Mouse (Mus musculus): Measurements from ENCODE around the gene Spns3.

Gene Spns3

DNA sequence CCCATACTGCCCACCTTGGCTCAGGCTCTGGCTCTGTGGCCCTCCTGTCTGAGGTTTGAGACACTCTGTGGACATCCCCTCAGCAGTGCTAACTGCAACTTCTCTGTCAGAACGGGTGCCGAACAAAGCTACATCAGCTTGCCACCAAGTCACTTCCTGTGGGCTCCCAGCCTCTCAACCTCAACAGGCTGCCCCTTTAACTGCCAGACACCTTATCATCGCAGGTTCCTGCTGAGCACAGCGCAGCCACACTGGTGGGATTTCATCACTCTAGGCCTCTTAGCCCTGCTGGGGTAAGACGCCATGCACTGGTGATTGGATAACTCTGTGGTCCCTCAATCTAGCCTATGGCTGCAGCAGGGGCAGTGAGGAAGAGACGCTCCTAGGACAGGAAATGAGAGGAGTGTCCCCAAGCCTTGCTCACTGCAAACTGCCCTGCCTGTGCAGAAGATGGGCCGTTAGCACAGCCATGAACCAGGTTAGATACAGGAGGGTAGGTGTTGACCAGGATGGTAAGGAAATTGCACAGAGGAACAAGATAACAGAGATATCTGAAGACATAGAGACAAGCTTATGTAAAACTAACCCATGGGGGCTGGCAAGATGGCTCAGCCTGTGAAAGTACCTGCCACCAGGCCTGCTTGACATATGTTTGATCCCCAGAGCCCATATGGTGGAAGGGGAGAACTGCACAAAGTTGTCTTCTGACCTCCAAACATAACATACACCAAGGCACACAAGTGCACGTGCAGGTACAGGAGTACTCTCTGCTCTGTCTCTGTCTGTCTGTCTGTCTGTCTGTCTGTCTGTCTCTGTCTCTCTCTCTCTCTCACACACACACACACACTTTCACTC, at the start of gene Spns3:
Gene Spns3, minus strand, starts transcription at position 373 of the 855 bp plus-strand sequence.
- no peak for DNase-seq (ENCODE audit: low spot score)

DNA sequence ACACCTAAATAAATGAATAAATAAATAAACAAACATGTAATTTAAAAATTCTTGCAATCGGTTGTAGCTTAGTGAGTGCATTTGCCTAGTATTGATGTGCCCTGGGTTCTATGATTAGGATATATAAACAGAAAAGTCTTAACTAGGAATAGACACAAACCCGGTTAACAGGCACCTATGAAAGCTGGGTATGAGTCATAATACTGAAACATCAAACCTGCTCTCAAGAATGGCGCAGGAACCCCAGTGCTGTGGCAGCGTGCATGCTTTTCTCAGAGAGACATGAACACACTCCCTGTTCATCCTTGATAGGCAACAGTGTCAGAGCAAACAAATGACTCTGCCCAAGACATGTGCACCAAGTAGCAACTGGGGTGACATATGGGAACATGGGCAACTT, 47.5 kb upstream of the Spns3 start:
- DNase-seq (ENCODE audit: low spot score), result no peak

DNA sequence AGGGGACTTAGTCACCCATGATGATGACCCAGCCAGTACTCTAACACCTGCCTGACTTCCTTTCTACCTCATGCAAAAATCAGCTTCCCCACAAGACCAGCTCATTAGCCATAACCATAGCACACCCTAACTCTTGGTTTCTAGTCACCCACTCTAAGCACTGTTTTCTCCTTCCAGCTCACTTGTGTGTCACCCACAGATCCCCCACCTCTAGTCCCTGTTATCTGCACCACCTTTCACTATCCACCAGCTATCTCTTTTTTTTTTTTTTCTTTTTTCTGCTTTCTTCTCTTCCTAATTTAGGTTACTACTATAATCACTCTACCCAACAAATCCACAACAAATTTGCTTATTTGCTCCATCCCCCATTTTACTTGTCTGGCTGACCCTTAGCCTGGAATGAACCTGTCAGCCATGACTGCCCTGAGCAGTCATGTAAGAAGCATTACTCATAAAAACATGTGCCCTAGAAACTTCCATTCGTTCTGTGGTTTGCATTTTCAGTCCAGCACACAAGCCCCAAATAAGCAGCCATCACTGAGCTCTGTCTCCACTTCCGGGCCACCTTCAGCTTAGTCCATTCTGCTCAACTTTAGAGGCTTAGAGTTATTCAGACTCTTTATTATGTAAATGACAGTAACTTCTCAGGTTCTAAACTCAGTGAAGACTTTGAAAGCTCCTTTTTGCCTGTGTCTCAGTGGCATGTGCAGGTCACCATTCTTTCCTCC, 44.9 kb upstream of the Spns3 start:
- no peak for DNase-seq (ENCODE audit: low spot score)

DNA sequence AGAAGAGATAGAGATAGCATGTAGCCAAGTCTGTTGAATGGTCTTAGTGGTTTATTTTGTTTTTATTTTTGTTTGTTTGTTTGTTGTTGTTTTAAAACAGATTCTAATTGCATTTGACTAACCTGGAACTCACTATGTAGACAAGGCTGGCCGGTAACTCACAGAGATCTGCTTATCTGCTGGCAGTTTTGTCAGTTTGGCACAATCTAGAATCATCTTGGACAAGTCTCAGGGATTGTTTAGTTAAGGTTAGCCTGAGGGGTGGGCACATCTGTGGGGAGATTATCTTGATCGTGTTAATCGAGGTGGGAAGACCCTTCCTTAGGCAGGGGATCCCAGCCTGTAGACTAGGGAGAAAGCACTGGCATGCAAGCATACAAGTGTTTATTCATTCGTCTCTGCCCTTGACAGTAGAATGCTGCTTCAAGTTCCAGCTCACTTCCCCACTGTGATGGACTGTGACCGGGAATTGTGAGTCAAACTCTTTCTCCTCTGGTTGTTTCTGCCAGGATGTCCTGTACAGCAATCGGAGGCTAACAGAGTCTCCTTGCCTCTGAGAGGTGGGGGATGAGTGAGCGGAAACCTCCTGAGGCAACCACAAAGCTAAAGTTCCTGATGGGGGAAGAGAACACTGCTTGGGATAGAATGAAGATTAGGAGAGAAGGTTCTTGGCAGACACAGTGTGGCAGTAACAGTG, 37.4 kb upstream of the Spns3 start:
- no peak for DNase-seq (ENCODE audit: low spot score)

DNA sequence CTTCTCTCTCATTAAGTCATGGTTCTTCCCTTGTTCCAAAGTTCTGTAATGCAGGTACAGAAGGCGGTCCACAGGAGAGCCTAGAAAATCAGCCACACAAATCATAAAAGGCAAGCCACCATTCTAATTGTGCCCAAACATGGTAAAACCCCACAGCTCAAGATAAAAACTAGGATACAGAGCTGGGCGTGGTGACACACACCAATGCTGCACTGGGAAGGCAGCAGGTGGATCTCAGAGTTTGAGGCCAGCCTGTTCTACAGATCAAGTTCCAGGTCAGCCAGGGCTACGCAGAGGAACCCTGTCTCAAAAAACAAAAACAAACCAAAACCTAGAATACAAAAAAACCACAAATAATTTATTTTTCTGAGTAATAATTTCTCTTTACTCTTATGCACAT, 36.3 kb upstream of the Spns3 start:
- DNase-seq (ENCODE audit: low spot score), result no peak

DNA sequence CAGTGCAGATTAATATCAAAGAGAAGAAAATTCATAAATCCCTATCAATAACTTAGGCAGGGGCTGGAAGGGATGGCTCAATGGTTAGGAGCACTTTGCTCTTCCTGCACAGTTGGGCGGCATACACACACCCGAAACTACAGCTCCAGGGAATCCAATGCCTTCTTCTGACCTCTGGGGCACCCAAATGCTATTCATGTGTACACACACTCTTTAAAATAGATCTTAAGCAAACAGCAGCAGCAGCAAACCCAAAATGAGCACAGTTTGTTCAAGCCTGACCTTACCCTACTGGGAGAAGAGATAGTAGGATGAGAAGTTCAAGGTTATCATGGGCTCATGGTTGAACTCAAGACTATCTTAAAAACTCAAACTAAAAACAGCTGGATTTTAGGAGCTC, 32.8 kb upstream of the Spns3 start:
- no peak for DNase-seq (ENCODE audit: low spot score)

DNA sequence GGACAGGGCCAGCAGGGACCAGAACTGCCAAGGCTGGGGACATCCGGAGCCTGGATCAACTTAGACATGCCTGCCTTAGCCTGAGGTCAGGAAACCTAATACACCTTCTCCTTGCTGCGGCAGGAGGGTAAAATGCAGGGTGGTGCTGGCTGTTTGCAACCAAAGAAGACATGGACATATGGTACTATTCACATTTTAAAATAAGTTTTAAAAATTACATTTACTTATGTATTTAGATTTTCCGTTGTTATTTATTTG, 32.1 kb upstream of the Spns3 start:
- no peak for DNase-seq (ENCODE audit: low spot score)

DNA sequence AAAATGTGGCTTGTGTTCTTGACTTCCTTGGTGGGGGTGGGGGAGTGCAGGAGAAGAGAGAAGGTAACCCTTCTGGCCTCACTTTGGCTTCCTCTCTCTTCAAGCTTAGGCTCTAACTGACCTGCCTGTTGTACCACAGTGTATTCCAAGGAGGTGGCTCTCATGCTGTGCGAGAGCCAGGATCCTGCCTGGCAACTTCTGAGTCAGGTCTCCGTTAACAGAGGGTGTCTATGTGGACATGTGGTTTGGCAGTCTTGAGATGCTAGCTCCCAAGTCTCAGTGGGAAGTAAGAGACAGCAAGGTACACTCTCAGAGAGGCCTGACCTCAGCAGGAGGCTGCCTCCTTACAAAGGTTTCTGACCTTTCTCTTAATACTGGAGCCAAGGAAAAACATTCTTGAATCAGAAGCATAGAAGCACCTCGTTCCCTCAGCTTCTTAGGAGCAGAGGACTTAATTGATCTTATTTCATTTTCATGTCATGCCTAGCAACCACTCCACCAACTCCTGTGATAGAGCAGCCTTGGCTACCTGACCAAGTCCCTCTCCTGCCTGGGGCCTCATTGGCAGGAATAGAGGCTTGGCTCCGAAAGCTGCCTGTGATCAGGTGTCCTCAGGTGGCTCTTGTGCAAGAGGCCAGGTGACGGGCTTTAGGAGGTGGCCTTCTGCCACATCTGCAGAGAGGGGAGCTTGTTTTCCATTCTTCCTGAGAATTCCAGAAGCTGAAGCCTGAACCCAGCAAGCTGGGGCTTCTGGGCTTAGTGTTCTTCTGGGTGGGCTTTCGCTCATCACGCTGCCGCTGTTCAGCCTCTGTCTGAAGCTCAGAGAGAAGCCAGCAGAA, 31.5 kb upstream of the Spns3 start:
- no peak for DNase-seq (ENCODE audit: low spot score)

DNA sequence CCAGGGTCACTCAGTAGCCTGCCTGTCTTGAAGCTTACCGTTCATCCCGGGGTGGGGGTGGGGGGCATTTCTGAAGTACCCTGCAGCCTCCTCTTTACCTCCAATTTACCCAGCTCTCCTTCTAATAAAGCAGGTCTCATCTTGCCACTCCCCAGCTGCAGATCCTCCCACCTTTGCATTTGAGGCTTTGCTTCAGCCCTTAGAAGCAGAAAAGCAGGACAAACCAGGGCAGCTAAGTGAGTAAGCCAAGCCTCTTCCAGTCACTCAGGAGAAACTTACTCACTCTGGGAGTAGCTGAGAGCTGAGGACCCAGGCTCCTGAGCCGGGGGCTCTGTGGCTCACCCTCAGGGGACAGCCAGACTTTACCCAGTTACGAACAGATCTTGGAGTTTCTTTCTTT, 28.2 kb upstream of the Spns3 start:
- no peak for DNase-seq (ENCODE audit: low spot score)

DNA sequence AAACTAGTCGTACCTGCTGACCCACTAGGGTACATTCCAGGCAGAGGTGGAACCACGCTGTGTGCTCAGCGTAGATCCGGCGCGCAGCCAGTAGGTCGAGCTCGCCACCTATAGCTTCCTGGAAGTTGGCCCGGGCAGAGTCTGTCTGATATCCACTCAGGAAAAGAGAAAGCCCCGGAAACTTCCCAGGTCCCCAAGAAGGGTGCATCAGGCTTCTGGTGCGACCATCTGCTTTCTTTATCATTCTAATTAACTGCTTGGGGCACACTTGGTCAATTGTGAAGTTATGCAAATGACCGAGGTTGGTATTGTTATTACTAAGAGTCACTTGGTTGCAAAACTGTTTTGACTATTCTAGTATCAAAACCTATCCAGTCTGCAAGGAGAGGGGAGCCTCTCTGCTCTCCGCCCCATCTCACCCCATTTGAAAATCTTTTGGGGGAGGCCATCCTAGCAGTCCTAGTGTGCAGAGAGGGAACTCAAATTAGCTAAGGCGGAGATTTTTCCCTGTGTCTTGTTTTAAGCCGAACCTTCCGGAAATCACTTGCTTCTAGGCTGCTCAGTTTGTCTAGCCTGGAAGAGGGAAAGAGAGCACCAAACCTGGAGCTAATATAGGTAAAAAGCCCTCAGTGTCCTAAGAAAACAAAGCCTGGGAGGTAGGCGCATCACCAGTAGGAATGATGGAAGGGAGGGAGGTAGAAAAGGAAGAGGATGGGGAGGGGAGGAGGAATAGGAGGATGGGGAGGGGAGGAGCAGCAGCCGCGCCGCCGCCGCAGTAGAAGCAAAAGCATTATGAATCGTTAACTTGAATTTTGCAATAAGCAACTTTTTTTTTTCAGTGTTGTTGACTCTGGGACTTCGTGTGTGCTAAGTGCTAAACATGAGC, 26.4 kb upstream of the Spns3 start:
- no peak for DNase-seq (ENCODE audit: low spot score)

DNA sequence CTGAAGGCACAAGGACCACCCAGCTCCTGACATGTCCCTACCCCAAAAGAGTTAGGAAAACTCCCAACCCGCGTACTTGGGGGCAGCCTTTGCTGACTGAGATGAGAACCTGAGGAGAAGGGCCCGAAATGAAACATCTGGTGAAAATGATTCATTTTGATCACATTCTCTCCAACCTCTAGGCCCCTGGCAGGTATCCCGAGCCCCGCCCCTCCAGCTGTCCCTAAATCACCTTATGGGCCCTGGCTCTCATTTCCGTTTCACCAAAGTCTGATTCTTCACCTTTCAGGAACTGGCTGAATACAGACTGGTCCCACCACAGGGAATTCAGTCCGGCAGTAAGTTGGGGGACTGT, 25.8 kb upstream of the Spns3 start:
- DNase-seq (ENCODE audit: low spot score), result no peak

DNA sequence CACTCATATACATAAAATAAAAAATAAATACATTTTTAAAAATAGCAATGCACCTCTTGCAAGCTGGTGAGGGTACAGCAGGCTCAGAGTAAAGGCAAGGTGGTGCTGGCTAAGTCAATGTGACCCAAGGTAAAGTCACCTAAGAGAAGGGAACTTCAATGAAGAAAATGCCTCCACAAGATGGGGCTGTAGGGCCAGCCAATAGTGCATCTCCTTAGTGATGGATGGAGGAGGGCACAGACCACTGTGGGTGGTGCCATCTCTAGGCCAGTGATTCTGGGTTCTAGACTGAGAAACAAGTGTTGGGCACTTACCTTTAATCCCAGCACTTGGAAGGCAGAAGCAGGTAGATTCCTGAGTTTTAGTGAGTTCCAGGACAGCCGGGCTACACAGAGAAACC, 23.5 kb upstream of the Spns3 start:
- no peak for DNase-seq (ENCODE audit: low spot score)

DNA sequence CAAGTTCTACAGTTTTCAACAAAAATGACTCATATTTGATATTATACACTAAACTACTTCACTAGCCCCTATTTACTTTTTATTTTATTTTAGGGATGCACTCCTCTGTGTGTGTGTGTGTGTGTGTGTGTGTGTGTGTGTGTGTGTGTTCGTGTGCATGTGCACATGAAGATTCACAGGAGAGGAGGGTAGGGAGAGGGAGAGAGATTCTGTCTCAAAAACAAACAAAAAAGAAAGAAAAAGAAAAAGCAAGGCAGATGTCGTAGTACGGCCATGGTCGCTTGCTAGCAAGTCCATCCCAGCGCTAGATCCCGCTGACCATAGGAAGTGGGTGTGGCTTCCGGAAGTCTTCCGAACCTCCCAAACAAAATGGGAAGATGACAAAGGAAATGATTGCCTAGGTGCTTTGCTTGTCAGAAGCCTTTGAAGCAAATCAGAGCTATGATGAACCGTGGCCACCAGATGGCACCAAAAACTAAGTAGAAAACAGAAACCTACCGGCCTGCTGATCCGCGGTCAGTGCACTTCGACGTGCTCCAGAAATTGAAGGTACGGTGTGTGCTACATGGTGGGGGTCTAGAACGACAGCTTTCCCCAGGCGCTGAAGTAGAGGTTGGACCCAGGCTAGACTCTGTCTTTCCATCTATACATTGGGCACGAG, 20.1 kb upstream of the Spns3 start:
- DNase-seq (ENCODE audit: low spot score), result peak; percentile 78

DNA sequence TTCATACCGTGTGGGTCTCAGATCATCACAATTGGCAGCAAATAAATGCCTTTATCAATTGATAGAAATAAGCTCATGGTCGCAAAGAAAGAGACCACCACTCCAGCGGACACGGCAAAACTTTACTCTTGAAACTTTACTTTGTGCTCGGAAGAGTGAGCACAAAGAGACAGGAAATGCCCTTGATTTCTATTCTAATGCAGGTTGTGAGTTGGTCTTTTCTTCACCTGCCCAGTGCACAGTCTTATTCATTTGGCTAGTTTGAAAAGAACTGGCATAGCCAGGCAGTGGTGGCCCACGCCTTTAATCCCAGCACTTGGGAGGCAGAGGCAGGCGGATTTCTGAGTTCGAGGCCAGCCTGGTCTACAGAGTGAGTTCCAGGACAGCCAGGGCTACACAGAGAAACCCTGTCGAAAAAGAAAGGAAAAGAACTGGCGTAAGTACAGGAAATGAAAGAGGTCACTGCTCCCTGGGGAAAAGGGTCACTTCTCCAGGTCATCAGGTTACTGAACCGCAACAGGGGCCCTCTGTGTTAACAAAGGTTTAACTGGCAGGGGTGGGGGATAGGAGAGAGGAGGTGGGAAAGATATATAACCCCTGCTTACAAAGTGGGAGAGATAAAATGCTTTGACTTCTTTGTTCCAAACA, 19.5 kb upstream of the Spns3 start:
- DNase-seq (ENCODE audit: low spot score), result no peak

DNA sequence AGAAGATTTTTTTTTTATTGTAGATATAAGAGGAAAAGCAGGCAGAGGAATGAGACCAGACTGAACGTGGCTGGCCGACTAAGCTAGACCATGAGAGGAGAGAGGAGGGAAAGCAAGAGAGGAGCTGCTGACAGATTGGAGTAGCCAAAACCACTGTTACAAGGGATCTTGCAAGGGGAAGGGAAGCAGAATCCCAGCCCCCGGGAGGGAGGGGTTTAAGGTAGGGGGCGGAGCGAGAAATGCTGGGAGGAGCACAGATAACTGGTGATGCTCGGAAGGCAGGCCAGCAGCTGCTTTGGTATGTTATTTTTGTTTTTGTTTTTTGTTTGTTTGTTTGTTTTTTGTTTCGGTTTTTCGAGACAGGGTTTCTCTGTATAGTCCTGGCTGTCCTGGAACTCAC, 18.7 kb upstream of the Spns3 start:
- no peak for DNase-seq (ENCODE audit: low spot score)

DNA sequence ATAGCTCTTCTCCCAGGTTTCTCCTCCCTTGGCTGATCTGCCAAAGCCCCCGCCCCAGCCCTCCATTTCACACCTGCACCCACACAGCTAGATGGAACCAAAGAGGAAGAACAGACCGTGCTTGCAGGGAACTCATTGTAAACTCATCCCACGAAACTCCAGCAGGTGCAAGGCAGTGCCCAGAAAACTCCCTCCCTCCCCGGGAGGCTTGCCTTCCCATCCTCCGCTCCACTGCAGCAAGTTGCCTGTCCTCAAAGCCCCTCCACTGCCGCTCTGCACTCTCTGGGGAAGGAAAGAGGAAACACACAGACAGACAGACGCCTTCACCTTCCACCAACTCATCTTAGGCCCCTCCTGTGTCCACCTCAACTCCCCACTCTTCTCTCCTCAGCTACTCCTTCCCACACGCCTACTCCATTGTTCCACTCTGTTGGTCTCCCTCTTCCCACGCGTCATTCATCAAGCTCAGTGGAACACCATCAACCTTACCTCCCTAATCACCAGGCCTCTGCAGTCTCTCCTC, 16.6 kb upstream of the Spns3 start:
- DNase-seq (ENCODE audit: low spot score), result no peak

DNA sequence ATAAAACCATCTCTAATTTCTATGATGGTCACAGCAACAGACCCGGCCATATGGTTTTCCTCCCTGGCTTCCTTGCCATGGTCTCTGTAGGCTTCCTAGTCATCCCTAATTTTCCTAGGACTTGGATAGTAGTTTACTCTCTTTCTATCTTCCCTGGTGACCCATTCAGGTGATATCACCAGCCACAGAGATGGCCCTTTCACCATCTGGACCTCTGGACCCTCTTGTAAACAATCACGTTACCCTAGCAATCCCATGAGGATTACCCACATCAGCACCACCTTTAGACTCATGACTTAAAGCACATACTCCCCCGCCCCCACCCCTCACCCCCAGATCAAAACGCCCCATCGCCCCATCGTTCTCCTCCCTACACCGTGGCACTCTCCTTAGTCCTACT, 16.0 kb upstream of the Spns3 start:
- DNase-seq (ENCODE audit: low spot score), result no peak

DNA sequence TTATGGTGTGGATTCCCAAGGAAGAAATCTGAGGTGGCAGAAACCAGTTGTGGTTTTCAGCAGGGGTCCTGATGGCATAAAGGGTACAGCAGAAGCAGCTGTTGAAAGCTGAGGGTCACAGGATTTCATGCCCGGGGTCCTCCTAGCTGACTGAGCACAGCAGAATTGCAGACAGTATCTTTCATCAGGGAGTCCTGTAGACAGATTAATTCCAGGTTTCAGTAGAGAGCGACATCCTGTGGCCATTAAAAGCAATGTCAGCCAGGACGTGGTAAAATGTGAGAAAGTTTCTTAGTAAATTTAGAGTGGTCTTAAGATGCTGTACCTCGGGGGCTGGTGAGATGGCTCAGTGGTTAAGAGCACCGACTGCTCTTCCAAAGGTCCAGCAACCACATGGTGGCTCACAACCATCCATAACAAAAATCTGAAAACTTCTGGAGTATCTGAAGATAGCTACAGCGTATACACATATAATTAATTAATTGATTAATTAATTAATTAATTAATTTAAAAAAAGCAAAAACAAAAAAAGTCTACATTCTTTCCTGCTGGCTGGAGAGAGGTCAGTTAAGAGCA, 14.0 kb upstream of the Spns3 start:
- DNase-seq (ENCODE audit: low spot score), result no peak

DNA sequence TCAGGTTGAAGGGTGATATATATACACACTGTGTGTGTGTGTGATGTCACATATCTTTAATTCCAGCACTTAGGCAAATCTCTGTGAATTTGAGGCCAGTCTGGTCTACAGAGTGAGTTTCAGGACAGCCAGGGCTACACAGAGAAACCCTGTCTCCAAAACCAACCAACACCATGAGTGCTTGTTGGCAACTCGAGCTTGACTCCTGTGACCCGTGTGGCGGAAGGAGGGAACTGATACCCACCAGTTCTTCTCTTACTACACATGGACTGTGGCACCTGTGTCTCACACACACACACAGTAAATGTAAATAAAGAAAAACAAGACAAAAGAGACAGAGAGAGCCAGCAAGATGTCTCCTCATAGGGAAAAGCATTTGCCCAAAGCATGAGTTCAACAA, 10.4 kb upstream of the Spns3 start:
- DNase-seq (ENCODE audit: low spot score), result no peak

DNA sequence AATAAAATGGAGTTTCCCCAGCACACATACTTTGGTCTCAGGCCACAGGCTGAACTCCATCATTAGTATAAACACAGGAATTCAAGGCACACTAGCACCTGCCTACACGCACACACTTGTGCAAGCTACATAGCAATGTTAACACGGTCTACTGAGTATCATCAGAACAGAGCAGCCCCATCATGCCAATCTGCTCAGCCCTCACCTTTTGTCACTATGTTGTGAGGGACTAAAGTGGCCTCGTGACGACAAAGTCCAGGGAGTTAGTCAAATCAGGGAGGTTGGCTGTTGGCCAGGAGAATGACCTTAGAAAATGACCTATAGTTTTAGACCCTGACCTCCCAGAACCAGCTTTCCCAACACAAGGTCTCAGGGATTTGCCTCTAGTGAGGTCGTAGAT, 7.8 kb upstream of the Spns3 start:
- DNase-seq (ENCODE audit: low spot score), result peak; percentile 41

All from yolk sac, embryonic 10.5 days (tissue).